Mouse (Mus musculus) heart, embryonic 12.5 days (tissue): Measurements from ENCODE around the gene Cacna2d3. TPM values are rescaled to one million over a fixed set of nuclear protein-coding genes. Genes with fewer than 3 reads are reported as not detected.

ENCODE experiments used
- ATAC-seq: fragments of 200-750 bp; cut with Nextera tagmentation; 2 replicates; pipeline ENCODE4 v1.8.0; 2017; ENCODE audit warnings: moderate TSS enrichment, moderate library complexity; ENCODE audit not compliant: insufficient number of reproducible peaks, low FRiP score
- H3K27ac ChIP-seq: fragments of 300-500 bp; sonication (generic); 2 replicates; pipeline ENCODE4 v1.5.1; 2016; ENCODE audit warnings: mild to moderate bottlenecking, moderate library complexity; ENCODE audit not compliant: poor library complexity, severe bottlenecking
- H3K27me3 ChIP-seq: fragments of 300-500 bp; sonication (generic); replicated peaks from 2 replicates; pipeline ENCODE4 v1.6.1; 2016; ENCODE audit warnings: mild to moderate bottlenecking, moderate library complexity
- H3K36me3 ChIP-seq: fragments of 300-500 bp; sonication (generic); 2 replicates; pipeline ENCODE4 v1.6.1; 2016; ENCODE audit warnings: mild to moderate bottlenecking, moderate library complexity
- H3K4me1 ChIP-seq: fragments of 300-500 bp; sonication (generic); replicated peaks from 2 replicates; pipeline ENCODE4 v1.6.1; 2016; ENCODE audit warnings: mild to moderate bottlenecking
- H3K4me2 ChIP-seq: fragments of 300-500 bp; sonication (generic); 2 replicates; pipeline ENCODE4 v1.6.1; 2016; ENCODE audit warnings: mild to moderate bottlenecking, moderate library complexity
- H3K4me3 ChIP-seq: fragments of 300-500 bp; sonication (generic); 2 replicates; pipeline ENCODE4 v1.5.1; 2016; ENCODE audit warnings: mild to moderate bottlenecking
- H3K9ac ChIP-seq: fragments of 300-500 bp; sonication (generic); 2 replicates; pipeline ENCODE4 v1.6.1; 2016; ENCODE audit warnings: mild to moderate bottlenecking, moderate library complexity
- H3K9me3 ChIP-seq: fragments of 300-500 bp; sonication (generic); replicated peaks from 2 replicates; pipeline ENCODE4 v1.6.1; 2016; ENCODE audit warnings: mild to moderate bottlenecking, moderate library complexity
- WGBS: fragments of 180-500 bp; shearing (Covaris S2); methylation state at CpG from one replicate; pipeline ENCODE4 v1.1.7; 2016; 5-methylcytosine and 5-hydroxymethylcytosine counted together
- polyA plus RNA-seq: library from polyadenylated mRNA; unstranded; fragments of >200 nt; fragmentation: Nextera tagmentation; extraction: Ambion mirVana; gene quantifications from 2 replicates; pipeline ENCODE4 v1.2.1, GENCODE M21; 2016

Gene Cacna2d3
- polyA plus RNA-seq, 1 experiment from 2014 or later = 1.3 TPM

DNA sequence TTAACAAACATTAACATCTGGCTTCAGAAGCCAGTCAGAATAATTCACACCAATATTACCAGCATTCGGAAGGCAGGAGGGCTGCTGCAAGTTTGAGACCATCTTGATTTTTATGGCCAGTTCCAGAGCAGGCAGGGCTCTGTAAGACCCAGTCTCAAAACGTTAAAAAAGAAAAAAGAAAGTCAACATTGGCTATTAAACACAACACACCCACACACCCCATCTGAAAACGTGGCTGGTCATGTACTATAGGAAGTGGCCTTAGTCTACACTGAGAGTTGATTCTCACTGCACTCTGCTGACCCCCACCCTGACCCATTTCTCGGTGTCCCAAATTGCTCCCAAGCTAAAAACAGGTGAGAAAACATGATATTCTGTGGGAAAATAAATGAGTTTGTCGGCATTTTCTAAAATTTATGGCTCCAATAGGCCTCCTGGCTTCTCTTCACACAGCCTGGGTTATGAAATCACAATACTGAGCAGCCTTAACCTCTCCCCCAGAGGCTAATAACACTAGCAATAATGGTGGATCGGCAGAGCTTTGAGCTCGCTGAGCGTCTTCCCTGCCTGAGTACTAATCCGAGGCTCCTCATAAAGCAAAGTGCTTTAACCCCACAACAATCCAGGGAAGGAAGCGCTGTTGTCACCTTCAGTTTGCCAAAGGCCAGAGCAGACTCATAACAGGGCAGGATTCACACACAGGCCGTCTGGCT is 160.4 kb downstream of the Cacna2d3 start:
- H3K9me3 ChIP-seq = no peaks in the 10 kb centered on the region
- 80% methylated on average over 11 of the region's 11 CpGs for WGBS
- H3K4me2 ChIP-seq = no peak overlapping the region
- no peaks in the 10 kb centered on the region for H3K36me3 ChIP-seq
- no peak overlapping the region for H3K9ac ChIP-seq
- H3K4me1 ChIP-seq = no peaks in the 10 kb centered on the region
- H3K27ac ChIP-seq = no peak overlapping the region
- H3K4me3 ChIP-seq = no peak overlapping the region
- no peaks in the 10 kb centered on the region for H3K27me3 ChIP-seq
- no peak for ATAC-seq

DNA sequence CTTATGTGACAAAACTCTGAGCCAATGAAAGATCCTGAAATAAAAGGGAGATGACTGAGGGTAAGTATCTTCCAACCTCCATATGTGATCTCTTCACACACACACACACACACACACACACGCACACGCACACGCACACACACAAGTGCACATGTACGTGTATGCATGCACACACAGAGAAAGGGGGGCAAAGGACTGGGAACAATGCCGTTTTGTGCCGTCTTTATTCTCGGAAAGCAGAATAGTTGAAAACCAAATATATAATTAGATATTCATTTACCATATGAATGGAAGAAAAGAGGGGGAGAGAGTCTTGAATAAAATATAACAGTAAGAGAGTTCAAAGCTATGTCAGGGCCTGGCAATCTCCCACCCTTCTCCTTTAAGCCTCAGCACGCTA is 163.2 kb downstream of the Cacna2d3 start:
- WGBS = 87% methylated on average over 8 of the region's 8 CpGs
- no peaks in the 10 kb centered on the region for H3K4me1 ChIP-seq
- H3K36me3 ChIP-seq = no peaks in the 10 kb centered on the region
- H3K4me2 ChIP-seq = no peak overlapping the region
- no peak overlapping the region for H3K9ac ChIP-seq
- no peak for ATAC-seq
- H3K9me3 ChIP-seq = no peaks in the 10 kb centered on the region
- H3K27ac ChIP-seq = no peak overlapping the region
- H3K27me3 ChIP-seq = no peaks in the 10 kb centered on the region
- no peak overlapping the region for H3K4me3 ChIP-seq

DNA sequence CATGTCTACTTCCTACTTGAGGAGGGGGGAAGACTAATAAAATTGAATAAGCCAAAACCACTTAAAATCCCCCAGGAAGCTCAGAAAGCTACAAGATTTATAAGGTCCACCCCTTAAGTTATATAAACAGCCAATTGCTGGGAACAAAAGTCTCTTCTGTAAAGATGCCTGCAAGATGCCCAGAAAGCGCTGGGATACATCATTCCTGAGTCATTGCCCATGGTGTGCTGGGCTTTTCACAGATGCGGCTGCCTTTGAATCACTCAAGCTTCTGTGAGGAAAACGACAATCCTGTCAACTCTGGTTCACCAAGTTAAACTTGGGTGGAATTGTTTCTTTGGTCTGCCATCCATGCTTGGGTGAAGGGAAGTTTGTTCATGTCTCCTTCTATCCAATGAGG is 165.5 kb downstream of the Cacna2d3 start:
- 86% methylated on average over 3 of the region's 3 CpGs for WGBS
- no peak overlapping the region for H3K4me2 ChIP-seq
- no peaks in the 10 kb centered on the region for H3K27me3 ChIP-seq
- ATAC-seq = no peak
- H3K9ac ChIP-seq = no peak overlapping the region
- no peaks in the 10 kb centered on the region for H3K4me1 ChIP-seq
- no peaks in the 10 kb centered on the region for H3K36me3 ChIP-seq
- no peaks in the 10 kb centered on the region for H3K9me3 ChIP-seq
- H3K4me3 ChIP-seq = no peak overlapping the region
- H3K27ac ChIP-seq = no peak overlapping the region

DNA sequence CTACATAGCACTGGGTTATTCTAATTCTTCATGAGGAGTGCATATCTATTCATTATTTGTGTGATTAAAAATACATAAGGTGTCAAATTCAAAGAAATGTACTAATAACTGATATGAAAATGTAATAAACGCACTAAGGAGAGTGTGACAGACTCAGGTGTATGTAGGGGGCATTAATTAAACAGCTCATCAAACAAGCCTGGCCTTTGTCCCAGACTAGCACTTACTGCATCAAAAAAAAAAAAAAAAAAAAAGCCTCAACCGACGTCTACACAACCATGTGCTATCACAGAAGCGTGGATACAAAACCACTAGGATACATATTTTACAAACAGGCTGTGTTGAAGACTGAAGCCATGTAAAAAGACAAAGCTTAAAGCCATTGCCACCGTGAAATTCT is 169.2 kb downstream of the Cacna2d3 start:
- WGBS = 74% methylated on average over 5 of the region's 5 CpGs
- no peak overlapping the region for H3K9ac ChIP-seq
- no peaks in the 10 kb centered on the region for H3K27me3 ChIP-seq
- H3K27ac ChIP-seq = no peak overlapping the region
- H3K4me1 ChIP-seq = no peaks in the 10 kb centered on the region
- H3K9me3 ChIP-seq = no peaks in the 10 kb centered on the region
- no peak overlapping the region for H3K4me3 ChIP-seq
- no peak for ATAC-seq
- H3K4me2 ChIP-seq = no peak overlapping the region
- H3K36me3 ChIP-seq = no peaks in the 10 kb centered on the region

DNA sequence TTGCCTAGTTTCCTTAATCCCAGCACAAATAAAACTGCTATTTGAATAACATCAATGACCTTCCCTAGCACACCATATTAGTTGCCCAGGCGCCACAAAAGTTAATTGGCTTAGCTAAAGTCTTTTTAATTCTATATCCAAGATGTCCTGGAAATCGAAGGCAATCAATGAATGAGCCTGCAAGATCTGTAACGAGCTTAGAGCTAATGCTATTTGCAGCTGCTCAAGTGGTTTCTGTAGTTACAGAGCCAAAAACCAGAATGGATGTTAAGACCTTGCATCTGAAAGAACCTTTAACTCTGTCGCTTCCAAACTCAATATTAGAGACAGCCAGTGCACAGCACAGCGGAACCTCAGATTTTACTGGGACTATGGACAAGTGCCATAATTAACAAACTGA is 173.0 kb downstream of the Cacna2d3 start:
- Histone ChIP-seq H3K9ac (no peak overlapping the region), H3K36me3 (no peaks in the 10 kb centered on the region), H3K27ac (no peak overlapping the region), H3K4me1 (no peaks in the 10 kb centered on the region), H3K4me3 (no peak overlapping the region), H3K4me2 (no peak overlapping the region), H3K9me3 (no peaks in the 10 kb centered on the region), H3K27me3 (no peaks in the 10 kb centered on the region)
- 77% methylated on average over 5 of the region's 5 CpGs for WGBS
- no peak for ATAC-seq

DNA sequence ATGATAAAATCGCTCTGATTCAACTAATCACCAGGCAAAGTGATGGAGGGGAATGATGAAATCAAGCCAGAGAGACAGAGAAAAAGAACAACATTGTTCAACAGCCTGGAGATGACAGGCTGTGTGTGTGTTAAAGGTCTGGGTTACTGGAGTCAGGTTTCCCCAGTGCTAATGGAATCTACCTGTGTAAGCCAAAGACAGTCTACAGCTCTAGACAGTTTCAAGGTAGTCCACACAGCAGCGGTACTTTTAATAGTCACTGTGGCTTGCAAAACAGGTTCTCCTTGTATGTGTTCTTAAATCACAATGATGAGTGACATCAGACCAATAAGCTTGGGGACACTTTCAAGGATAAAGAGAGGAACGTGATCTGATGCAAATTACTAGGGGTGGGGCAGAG is 191.1 kb downstream of the Cacna2d3 start:
- Histone ChIP-seq H3K27ac (no peak overlapping the region), H3K4me2 (no peak overlapping the region), H3K27me3 (no peaks in the 10 kb centered on the region), H3K36me3 (no peaks in the 10 kb centered on the region), H3K4me3 (no peak overlapping the region), H3K4me1 (no peaks in the 10 kb centered on the region), H3K9ac (no peak overlapping the region), H3K9me3 (no peaks in the 10 kb centered on the region)
- WGBS = 77% methylated on average over 3 of the region's 3 CpGs
- ATAC-seq = no peak

DNA sequence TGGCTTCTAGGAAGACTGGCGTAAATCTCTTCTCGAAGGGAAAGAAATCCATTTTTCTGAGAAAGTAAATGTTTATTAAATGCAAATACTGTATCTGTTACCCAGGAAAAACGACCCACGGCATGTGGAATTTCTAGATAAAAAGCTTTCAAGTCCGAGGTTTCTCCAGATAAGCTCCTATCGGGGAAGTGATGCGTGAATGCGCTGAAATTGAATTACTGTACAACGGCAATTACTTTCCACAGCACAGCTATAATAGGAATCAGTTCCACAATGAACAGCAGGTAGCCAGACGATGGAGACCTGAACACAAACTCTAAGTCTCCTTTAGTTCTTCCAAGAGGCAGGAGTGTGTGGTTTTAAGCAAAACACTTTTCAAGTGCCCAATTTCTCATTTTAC is 193.0 kb downstream of the Cacna2d3 start:
- 49% methylated on average over 10 of the region's 10 CpGs for WGBS
- no peak for ATAC-seq
- Histone ChIP-seq H3K9ac (no peak overlapping the region), H3K4me2 (no peak overlapping the region), H3K9me3 (no peaks in the 10 kb centered on the region), H3K4me3 (no peak overlapping the region), H3K27ac (no peak overlapping the region), H3K27me3 (no peaks in the 10 kb centered on the region), H3K4me1 (no peaks in the 10 kb centered on the region), H3K36me3 (no peaks in the 10 kb centered on the region)

DNA sequence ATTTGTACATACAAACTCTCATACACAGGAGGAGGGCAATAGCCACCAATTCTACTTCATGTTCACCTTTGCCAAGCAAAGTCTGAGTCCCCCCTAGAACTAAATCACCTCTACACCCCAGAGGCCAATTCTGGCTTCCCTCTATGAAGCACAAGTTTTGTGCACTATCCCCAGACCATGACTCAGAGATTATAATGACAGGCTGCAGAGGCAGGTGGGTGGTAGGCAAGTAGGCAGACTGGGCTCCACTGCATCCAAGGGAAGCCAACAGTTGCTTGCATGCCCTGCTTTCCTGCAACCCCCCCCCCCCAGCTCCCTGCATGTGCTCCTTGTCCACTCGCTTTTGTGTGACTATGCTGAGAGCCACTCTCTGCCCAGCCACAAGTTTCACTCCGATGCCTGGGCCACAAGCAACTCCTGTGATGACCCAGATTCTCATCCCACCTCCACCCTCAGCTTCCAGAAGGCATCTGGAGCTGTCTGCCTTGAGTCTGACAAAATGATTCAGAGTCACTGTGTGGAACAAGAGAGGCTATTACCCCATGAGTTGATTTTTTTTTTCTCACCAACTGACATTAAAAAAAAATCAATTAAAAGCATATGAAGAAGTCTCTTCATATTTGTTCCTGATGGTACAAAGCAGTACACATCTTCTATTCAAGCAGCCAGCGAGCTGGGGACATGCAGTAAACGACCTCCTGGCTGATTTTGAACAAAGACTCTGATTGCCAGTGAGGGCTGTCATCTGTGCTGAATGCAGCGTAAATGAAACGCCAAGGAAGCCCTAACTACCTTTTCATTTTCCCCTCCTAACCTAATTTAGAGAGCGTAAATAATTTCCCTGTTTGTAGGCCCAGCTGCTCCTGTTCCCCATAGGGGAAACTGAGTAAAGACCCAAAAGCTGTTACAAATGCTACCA is 201.7 kb downstream of the Cacna2d3 start:
- Histone ChIP-seq H3K4me3 (no peak overlapping the region), H3K9ac (no peak overlapping the region), H3K27ac (no peak overlapping the region)

DNA sequence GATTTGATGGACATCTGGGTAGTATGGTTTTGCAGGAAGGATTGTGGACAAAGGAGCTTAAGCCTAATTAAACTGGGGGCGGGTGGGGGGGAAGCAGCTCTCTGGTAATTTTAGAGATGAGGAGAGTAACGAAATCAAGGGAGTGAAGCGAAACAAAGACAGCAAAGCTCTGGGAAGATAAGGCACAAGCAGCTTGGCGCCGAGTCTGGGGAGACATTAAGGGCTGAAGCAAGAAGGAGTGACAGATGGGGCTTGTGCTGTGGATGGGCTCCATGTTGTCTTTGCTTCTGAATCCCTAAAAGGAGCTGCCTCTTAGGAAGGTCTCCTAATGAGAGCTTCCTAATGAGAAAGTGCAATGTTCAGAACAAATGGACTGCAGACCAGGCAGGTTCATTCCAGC is 219.0 kb downstream of the Cacna2d3 start:
- Histone ChIP-seq H3K36me3 (no peaks in the 10 kb centered on the region), H3K9ac (no peak overlapping the region), H3K27ac (no peak overlapping the region), H3K4me2 (no peak overlapping the region), H3K27me3 (no peaks in the 10 kb centered on the region), H3K4me1 (no peaks in the 10 kb centered on the region), H3K9me3 (no peaks in the 10 kb centered on the region), H3K4me3 (no peak overlapping the region)
- ATAC-seq = no peak
- 33% methylated on average over 5 of the region's 5 CpGs for WGBS

More for the DNA sequence above, 201.7 kb downstream of the Cacna2d3 start:
- WGBS = 66% methylated on average over 7 of the region's 7 CpGs
- Histone ChIP-seq H3K9me3 (no peaks in the 10 kb centered on the region), H3K27me3 (no peaks in the 10 kb centered on the region), H3K4me1 (no peaks in the 10 kb centered on the region), H3K36me3 (no peaks in the 10 kb centered on the region), H3K4me2 (no peak overlapping the region)
- ATAC-seq = no peak

DNA sequence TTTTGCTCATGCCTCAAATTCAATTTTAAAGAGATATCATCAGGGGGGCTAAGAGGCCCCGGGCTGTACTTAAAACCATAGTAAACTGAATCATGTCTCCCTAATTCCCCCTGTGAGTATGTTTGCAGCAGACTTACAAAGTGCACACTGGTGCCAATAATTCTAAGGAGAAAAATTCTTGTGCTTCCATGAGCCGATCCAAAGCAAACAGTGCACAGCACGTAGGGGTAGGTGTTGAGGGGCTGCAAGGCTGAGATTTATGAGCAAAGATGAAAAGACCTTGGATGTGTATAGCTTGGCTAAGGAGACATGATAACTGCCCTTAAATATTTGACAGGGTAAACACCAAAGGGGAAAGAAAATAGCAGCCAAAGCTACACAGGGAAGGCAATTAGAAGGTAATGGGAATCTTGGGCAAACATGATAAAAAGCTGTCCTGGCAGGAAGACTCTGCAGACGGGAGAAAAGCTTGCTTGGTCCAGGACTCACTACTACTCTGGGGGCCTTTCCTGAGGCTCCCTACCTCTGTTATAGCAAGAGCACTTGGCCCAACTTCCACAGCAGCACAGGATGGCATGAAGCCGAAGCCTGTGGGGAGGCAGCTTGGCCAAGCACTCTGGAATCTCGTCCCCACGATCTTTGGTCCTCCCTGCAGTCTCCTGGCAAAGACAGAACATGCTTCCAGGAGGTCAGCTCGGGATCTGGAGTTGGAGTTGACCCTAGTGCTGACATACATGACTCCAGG is 222.9 kb downstream of the Cacna2d3 start:
- H3K9me3 ChIP-seq = no peaks in the 10 kb centered on the region
- no peak overlapping the region for H3K4me3 ChIP-seq
- ATAC-seq = no peak
- 62% methylated on average over 8 of the region's 8 CpGs for WGBS
- no peaks in the 10 kb centered on the region for H3K4me1 ChIP-seq
- no peaks in the 10 kb centered on the region for H3K27me3 ChIP-seq
- H3K9ac ChIP-seq = no peak overlapping the region
- no peak overlapping the region for H3K4me2 ChIP-seq
- no peak overlapping the region for H3K27ac ChIP-seq
- no peaks in the 10 kb centered on the region for H3K36me3 ChIP-seq

DNA sequence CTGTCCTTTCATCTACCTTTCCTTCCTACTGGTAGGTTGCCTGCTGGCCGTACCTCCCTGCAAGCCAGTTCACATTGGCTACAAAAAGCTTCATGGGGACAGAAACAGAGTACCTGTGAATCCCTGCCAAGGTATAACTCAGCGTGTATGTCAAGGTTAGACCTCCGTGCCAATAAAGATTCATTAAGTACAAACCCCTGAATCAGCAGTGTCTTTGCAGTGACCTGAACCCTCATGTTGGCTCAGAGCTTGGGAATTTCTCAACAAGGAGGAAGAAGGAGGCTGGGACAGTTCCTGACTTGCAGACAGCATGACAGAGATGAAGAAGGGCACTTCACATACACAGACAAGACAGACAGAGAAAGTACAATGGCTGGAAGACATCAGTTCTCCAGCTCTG is 225.1 kb downstream of the Cacna2d3 start:
- H3K4me1 ChIP-seq = no peaks in the 10 kb centered on the region
- H3K9me3 ChIP-seq = no peaks in the 10 kb centered on the region
- no peak overlapping the region for H3K4me3 ChIP-seq
- no peaks in the 10 kb centered on the region for H3K36me3 ChIP-seq
- no peaks in the 10 kb centered on the region for H3K27me3 ChIP-seq
- no peak overlapping the region for H3K4me2 ChIP-seq
- no peak for ATAC-seq
- WGBS = 85% methylated on average over 3 of the region's 3 CpGs
- no peak overlapping the region for H3K27ac ChIP-seq
- H3K9ac ChIP-seq = no peak overlapping the region
